Mouse (Mus musculus): ENCODE results near the gene Apoc1. TPM values are rescaled to one million over a fixed set of nuclear protein-coding genes. Genes with fewer than 3 reads are reported as not detected.

Apoc1 gene
- polyA plus RNA-seq, 1 experiment from 2014 or later, result 34.7 TPM

GRCm38 (mm10) chr7:19676662-19677061, 15.8 kb downstream of the Apoc1 start:
- Histone ChIP-seq H3K36me3 (ENCODE audit: control insufficient read depth, insufficient read depth) (no peaks in the 10 kb centered on the region), H3K27ac (ENCODE audit: low read depth, low read length) (peak overlapping the region; percentile 76), H3K27me3 (replicated peaks; ENCODE audit: control insufficient read depth, insufficient read depth, low read length) (no peaks in the 10 kb centered on the region), H3K9me3 (ENCODE audit: control insufficient read depth) (no peaks in the 10 kb centered on the region), H3K4me1 (replicated peaks; ENCODE audit: control insufficient read depth, insufficient read depth, low read length) (peaks cover 3% of the 10 kb centered on the region; the same call in 1 of the 2 replicates), H3K4me3 (ENCODE audit: low read depth, low read length) (peak overlapping the region; percentile 38), H3K4me2 (replicated peaks; ENCODE audit: low read depth) (peak overlapping the region; percentile 47), H3K9ac (ENCODE audit: low read depth, low read length) (peak overlapping the region; percentile 48)
- ATAC-seq, result peak; percentile 73
- WGBS, result 62% methylated on average over 1 of the region's 1 CpGs
- TF ChIP-seq CTCF (IDR thresholded peaks at IDR 0.05; ENCODE audit: low read depth), result no peak

DNA sequence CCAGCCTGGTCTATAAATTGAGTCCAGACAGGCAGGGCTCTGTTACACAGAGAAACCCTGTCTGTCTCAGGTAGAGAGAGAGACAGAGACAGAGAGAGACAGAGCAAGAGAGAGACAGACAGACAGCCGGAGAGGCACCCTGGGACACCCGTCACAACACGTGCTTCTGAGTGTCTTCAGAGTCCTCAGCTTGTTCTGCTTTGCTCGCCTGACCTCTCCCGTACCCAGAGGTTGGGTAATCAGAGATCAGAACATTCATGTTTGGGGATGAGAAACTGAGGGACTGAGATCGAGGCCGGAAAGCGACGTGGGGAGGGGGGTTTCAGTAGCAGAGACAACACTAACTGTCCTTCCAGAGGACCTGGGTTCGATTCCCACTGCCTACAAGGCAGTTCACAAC, 16.6 kb downstream of the Apoc1 start:
- no peaks in the 10 kb centered on the region for H3K9me3 ChIP-seq (ENCODE audit: control insufficient read depth)
- H3K9ac ChIP-seq (ENCODE audit: low read depth, low read length), result peak overlapping the region; percentile 48
- no peaks in the 10 kb centered on the region for H3K36me3 ChIP-seq (ENCODE audit: control insufficient read depth, insufficient read depth)
- H3K27ac ChIP-seq (ENCODE audit: low read depth, low read length), result peak overlapping the region; percentile 76
- H3K4me1 ChIP-seq (replicated peaks; ENCODE audit: control insufficient read depth, insufficient read depth, low read length), result peaks cover 3% of the 10 kb centered on the region; the same call in 1 of the 2 replicates
- H3K4me2 ChIP-seq (replicated peaks; ENCODE audit: low read depth), result peak overlapping the region; percentile 47
- peak overlapping the region; percentile 38 for H3K4me3 ChIP-seq (ENCODE audit: low read depth, low read length)
- 62% methylated on average over 10 of the region's 10 CpGs for WGBS
- no peaks in the 10 kb centered on the region for H3K27me3 ChIP-seq (replicated peaks; ENCODE audit: control insufficient read depth, insufficient read depth, low read length)
- no peak for TF ChIP-seq CTCF (IDR thresholded peaks at IDR 0.05; ENCODE audit: low read depth)
- no peak for ATAC-seq

DNA sequence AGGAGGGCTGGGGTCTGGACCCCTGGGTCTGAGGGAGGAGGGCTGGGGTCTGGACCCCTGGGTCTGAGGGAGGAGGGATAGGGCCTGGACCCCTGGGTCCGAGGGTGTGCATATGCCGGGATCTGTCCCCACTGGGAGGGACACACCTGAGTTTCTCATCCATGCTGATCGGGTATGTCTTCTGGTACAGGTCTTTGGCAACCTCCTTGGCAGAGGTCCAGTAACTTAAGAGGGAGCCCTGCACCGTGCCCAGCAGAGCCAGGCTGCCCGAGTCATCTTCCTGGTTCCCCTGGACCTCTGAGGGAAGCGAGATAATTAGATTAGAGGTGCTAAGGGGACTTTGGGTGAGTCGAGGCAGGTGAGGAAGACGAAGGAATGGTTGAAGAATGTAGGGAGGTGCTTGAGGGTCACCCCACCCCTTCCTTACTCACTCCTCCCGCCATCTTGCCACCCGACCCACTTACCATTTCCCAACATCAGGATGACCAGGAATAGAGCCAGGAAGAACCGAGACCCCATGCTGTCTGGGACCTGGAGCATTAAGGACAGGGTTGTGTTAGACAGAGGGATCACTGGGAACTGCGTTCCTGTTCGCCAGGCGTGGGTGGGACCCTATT, 19.3 kb downstream of the Apoc1 start:
- Histone ChIP-seq H3K27me3 (replicated peaks; ENCODE audit: control insufficient read depth, insufficient read depth, low read length) (no peaks in the 10 kb centered on the region), H3K36me3 (ENCODE audit: control insufficient read depth, insufficient read depth) (no peaks in the 10 kb centered on the region), H3K9ac (ENCODE audit: low read depth, low read length) (no peak overlapping the region), H3K9me3 (ENCODE audit: control insufficient read depth) (no peaks in the 10 kb centered on the region), H3K4me1 (replicated peaks; ENCODE audit: control insufficient read depth, insufficient read depth, low read length) (peaks cover 3% of the 10 kb centered on the region; the same call in 1 of the 2 replicates), H3K4me3 (ENCODE audit: low read depth, low read length) (no peak overlapping the region), H3K4me2 (replicated peaks; ENCODE audit: low read depth) (peak overlapping the region; percentile 41), H3K27ac (ENCODE audit: low read depth, low read length) (no peak overlapping the region)
- TF ChIP-seq CTCF (IDR thresholded peaks at IDR 0.05; ENCODE audit: low read depth), result no peak
- ATAC-seq, result no peak
- 48% methylated on average over 14 of the region's 14 CpGs for WGBS

DNA sequence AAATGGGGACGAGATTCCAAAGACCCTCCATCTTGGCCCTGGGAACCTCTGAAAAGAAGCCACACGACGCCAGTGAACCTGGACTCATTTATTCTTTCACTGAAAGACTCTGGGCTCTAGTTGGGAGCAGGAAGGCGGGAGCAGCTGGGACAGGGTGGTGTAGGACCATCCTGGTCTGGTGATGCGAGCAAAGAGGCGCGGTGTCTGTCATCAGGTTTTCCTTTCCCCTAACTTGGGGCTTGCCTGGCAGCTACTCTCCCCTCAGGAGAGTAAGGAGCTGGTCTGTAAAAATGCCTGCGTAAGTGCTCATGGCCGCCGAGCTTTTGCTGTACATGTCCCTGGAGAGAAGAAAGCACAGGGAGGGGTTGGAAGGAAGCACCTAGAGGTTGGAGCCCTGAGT, 20.9 kb downstream of the Apoc1 start:
- Histone ChIP-seq H3K4me3 (ENCODE audit: low read depth, low read length) (no peak overlapping the region), H3K27ac (ENCODE audit: low read depth, low read length) (no peak overlapping the region), H3K9ac (ENCODE audit: low read depth, low read length) (no peak overlapping the region), H3K27me3 (replicated peaks; ENCODE audit: control insufficient read depth, insufficient read depth, low read length) (no peaks in the 10 kb centered on the region), H3K4me2 (replicated peaks; ENCODE audit: low read depth) (no peak overlapping the region), H3K36me3 (ENCODE audit: control insufficient read depth, insufficient read depth) (no peaks in the 10 kb centered on the region), H3K4me1 (replicated peaks; ENCODE audit: control insufficient read depth, insufficient read depth, low read length) (no peaks in the 10 kb centered on the region), H3K9me3 (ENCODE audit: control insufficient read depth) (no peaks in the 10 kb centered on the region)
- ATAC-seq, result no peak
- TF ChIP-seq CTCF (IDR thresholded peaks at IDR 0.05; ENCODE audit: low read depth), result no peak
- 73% methylated on average over 10 of the region's 10 CpGs for WGBS

- peak; percentile 99 for TF ChIP-seq CTCF (IDR thresholded peaks at IDR 0.05; ENCODE audit: low read depth)
- Histone ChIP-seq H3K4me3 (ENCODE audit: low read depth, low read length) (no peak overlapping the region), H3K4me1 (replicated peaks; ENCODE audit: control insufficient read depth, insufficient read depth, low read length) (peaks cover 6% of the 10 kb centered on the region; the same call in 1 of the 2 replicates), H3K27me3 (replicated peaks; ENCODE audit: control insufficient read depth, insufficient read depth, low read length) (no peaks in the 10 kb centered on the region), H3K9ac (ENCODE audit: low read depth, low read length) (peak overlapping the region; percentile 47; the same call in 1 of the 2 replicates), H3K36me3 (ENCODE audit: control insufficient read depth, insufficient read depth) (no peaks in the 10 kb centered on the region), H3K9me3 (ENCODE audit: control insufficient read depth) (no peaks in the 10 kb centered on the region), H3K27ac (ENCODE audit: low read depth, low read length) (peak overlapping the region; percentile 89), H3K4me2 (replicated peaks; ENCODE audit: low read depth) (peak overlapping the region; percentile 55)
- 7% methylated on average over 10 of the region's 10 CpGs for WGBS
- ATAC-seq, result peak; percentile 71
Measured at GRCm38 (mm10) chr7:19668947-19669721, 23.3 kb downstream of the Apoc1 start.

DNA sequence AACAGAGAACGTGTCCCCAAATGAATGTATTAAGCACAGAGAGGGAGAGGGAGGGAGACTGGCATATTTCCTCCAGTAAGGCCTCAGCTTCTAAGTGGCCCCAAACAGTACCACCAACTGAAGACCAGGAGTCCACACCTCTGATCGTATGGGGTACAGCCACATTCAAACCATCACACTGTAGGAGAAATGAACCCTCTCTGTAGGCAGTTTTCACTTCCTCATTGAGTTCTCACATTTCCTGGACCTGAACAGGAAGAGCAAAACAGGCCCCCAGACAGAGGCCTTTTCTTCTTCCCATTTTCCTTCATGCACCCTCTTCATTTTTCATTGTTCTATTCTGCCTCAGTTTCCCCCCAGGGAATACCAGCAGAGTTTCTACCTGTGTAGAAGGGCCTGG, 25.0 kb downstream of the Apoc1 start:
- Histone ChIP-seq H3K9ac (ENCODE audit: low read depth, low read length) (no peak overlapping the region), H3K4me3 (ENCODE audit: low read depth, low read length) (no peak overlapping the region), H3K36me3 (ENCODE audit: control insufficient read depth, insufficient read depth) (no peaks in the 10 kb centered on the region), H3K4me2 (replicated peaks; ENCODE audit: low read depth) (no peak overlapping the region), H3K27ac (ENCODE audit: low read depth, low read length) (no peak overlapping the region), H3K27me3 (replicated peaks; ENCODE audit: control insufficient read depth, insufficient read depth, low read length) (no peaks in the 10 kb centered on the region), H3K4me1 (replicated peaks; ENCODE audit: control insufficient read depth, insufficient read depth, low read length) (peaks cover 10% of the 10 kb centered on the region; the same call in 1 of the 2 replicates), H3K9me3 (ENCODE audit: control insufficient read depth) (no peaks in the 10 kb centered on the region)
- WGBS, result 90% methylated on average over 2 of the region's 2 CpGs
- TF ChIP-seq CTCF (IDR thresholded peaks at IDR 0.05; ENCODE audit: low read depth), result no peak
- ATAC-seq, result no peak

Measured in intestine, postnatal 0 days (tissue).